Mouse (Mus musculus): ENCODE measurements at regions not wholly inside any gene's neighbourhood (a gene's known extent, or its start where the extent isn't known, plus 50 kb on each side); places are given as distances from the start of the nearest gene placed in this dataset.

DNA sequence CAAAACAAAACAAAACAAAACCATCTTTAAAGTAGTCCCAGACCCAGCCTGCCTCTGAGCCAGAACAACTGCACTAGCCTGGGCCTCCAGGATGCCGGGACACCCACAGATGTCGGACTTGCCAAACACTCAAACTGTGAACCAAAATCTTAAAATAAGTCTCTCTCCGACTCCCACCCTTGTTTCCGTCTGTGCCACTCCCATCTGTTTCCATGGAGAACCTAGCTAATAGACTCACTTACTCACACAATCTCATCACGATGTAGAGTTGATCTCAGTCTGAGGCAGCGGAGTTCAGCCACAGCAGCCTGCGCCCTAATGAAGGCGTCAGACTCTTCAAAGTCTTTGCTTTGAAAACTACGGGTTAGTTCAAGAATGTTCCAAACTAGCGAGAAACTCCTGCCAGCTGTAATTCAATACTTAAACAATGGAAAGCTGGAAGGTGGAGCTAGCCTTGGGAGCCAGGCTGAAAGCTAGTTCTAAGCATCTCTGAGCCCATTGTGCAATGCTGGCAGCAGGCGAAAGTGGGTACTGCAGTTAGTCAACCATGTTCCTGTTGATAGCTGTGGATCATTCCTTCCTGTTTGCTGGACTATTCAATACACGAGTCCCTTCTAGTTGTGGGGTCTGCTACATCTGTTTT lies 106.4 kb downstream of the Tpbg start:
- TF ChIP-seq TCF12 (IDR thresholded peaks at IDR 0.05; ENCODE audit: insufficient read depth, poor library complexity, severe bottlenecking) (no peak), POLR2A (IDR thresholded peaks at IDR 0.05; ENCODE audit: insufficient read length, low read depth) (no peak)

Measured in myocyte (in vitro differentiated cells).